Mouse (Mus musculus): ENCODE results near the gene Mybbp1a.

- TF ChIP-seq CTCF (IDR thresholded peaks at IDR 0.05; ENCODE audit: borderline replicate concordance, control insufficient read depth, extremely low read depth, insufficient read depth, low read length, poor library complexity) (no peak), POLR2A (IDR thresholded peaks at IDR 0.05; ENCODE audit: control insufficient read depth, extremely low read depth, insufficient read depth, low read length, poor library complexity) (no peak)
Observed at GRCm38 (mm10) chr11:72458502-72458901, 17.3 kb downstream of the Mybbp1a start.

Measured in thymus, adult 2 months (tissue).